Mouse (Mus musculus): ENCODE measurements around the gene Gm1043.

Gm1043 gene

GRCm38 (mm10) chr5:37202285-37202684 is 117.1 kb downstream of the Gm1043 start:
- DNase-seq (ENCODE audit: low spot score): no peak

GRCm38 (mm10) chr5:37204886-37205285 is 119.7 kb downstream of the Gm1043 start:
- no peak for DNase-seq (ENCODE audit: low spot score)

DNA sequence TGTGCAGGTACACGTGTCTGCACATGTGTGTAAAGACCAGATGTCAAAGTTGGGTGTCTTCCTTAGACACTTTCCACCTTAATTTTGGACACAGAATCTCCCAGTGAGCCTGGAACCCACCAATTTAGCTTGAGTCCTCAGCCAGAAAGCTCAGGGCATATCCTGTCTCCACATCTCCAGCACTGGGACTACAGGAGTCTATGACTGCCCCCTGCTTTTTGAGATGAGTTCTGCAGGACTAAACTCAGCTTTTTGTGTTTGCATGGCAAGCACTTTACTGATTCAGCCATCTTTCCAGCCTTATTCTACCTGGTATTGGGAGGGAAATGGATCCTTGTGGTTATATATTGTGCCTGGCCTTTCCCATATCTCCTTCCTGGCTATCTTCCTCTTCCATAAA is 120.2 kb downstream of the Gm1043 start:
- no peak for DNase-seq (ENCODE audit: low spot score)

GRCm38 (mm10) chr5:37206364-37206763 is 121.2 kb downstream of the Gm1043 start:
- no peak for DNase-seq (ENCODE audit: low spot score)

GRCm38 (mm10) chr5:37212938-37213708 is 128.0 kb downstream of the Gm1043 start:
- no peak for DNase-seq (ENCODE audit: low spot score)

DNA sequence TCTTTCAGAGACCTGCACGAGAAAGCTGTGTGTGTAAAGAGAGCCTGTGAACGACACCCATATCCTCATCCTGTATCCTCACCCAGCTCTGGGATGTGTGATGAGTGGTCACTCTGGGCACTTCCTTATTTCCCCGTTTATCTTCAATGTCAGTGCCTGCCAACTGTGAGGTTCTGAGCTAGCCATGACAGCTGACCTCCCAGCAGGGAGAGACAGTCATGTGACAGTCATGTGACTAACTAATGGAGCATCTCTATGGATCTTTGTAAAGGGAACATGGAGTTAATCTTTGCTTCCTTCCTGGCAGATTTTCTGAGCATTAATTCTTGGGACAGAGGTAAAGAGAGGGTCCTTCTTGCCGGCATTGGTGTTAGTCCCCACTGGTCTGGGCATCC is 128.5 kb downstream of the Gm1043 start:
- no peak for DNase-seq (ENCODE audit: low spot score)

DNA sequence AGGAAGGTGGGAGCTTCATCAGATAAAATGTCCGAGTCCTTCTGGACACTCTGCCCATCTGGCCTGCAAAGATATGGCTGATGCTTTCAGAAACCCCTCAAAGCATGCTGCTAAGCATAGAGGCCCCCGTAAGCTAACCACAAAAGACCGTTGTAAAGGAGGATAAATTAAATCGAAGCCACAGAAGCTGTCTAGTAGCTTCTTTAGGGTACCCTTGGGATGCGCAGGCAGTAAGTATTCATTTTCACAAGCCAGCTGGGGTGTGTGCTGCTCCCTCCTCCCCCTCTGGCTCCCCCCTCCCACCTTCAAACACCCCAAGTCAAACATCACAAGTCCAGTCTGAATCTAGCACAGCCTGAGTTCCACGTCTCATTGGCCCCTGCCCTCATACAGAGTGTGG is 129.4 kb downstream of the Gm1043 start:
- no peak for DNase-seq (ENCODE audit: low spot score)

DNA sequence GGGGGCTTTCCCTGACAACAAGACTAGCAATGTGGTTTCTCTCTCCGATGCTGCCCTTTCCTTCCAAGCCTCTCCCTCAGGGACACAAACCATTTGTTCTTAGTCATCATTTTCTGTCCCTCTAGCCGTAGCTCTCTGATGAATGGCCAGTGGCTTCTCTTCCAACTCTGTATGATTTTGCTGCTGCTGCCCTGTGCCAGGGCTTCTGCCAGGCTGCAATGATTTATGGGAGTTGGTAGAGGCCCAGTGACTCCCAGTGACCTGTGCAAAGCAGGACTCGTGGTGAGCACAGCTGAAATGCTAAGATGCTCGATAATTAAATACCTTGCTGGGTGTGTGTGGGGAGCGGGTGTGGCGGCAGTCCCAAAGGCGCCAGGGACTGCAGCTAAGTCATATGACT is 130.1 kb downstream of the Gm1043 start:
- no peak for DNase-seq (ENCODE audit: low spot score)

GRCm38 (mm10) chr5:37219615-37220014 is 134.4 kb downstream of the Gm1043 start:
- DNase-seq (ENCODE audit: low spot score): no peak

GRCm38 (mm10) chr5:37220575-37220974 is 135.4 kb downstream of the Gm1043 start:
- no peak for DNase-seq (ENCODE audit: low spot score)

DNA sequence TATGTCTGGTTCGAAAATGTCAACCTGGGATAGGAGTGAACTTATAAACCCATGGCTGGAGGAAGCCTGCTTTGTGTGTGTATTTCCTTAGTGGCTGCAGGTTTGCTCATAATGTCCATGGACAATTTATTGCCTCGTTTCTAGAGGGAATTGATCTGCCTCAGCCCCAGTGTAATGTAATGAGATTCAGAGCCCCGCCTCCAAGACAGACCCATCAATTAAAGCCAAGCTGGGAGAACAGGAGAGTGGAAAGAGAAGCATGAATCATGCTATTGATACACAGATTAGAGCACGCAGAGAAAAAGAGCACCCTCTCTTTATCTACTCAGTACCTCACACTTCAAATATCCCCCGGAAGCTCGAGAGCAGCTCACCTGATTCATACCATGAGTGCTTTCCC is 136.4 kb downstream of the Gm1043 start:
- DNase-seq (ENCODE audit: low spot score): no peak

DNA sequence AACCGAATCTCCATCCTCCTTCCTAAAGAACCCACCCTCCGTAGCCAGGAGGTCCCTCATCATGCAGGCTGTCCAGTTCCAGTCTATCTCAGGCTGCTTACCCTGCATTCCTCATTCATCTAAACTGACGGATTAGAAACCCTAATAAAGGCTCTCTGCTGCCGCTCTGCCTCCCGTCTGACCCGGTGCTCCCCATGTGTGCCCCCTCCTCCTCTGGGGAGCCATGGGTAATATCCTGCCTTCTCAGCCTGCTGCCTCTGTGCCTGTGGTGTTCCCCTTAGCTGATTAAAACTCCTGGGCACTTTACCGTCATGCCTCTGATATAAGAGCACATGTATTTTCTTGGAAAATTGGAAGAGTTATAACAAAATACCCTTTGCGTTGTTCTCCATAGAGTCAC is 137.1 kb downstream of the Gm1043 start:
- no peak for DNase-seq (ENCODE audit: low spot score)

GRCm38 (mm10) chr5:37225708-37226107 is 140.5 kb downstream of the Gm1043 start:
- DNase-seq (ENCODE audit: low spot score): no peak

DNA sequence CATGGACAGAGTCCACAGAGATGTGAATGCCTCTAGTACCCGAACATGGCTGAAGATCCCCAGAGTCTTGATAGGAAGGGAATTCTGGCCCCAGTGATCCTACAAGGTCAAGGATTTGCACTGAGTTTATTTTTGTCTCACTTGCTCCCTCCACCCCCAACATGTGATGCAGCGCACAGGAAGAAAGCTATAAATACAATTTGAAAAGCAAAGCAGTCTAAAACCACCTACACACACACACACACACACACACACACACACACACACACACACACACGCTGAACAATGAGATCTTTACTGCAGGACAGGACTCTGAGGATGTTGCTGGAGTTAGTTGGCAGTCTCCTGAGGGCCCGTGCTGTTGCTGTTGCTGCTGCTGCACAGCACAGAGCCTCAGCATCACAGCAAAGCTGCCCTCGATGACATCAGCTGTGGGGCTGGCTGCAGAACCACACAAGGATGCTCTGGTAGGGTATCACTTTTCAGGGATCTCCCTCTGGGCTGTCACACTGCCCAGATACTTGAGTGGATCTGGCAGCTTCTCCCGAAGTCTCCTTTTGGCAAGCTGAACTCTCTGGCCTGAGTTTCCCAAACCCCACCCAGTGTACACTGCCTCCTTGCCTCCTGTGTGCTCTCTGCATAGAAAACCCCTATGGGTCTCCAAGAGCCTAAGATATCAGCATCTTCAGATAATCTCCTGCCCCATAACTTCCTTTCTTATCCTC is 142.9 kb downstream of the Gm1043 start:
- no peak for DNase-seq (ENCODE audit: low spot score)

- DNase-seq (ENCODE audit: low spot score): no peak
Observed at GRCm38 (mm10) chr5:37228894-37229293, 143.7 kb downstream of the Gm1043 start.

DNA sequence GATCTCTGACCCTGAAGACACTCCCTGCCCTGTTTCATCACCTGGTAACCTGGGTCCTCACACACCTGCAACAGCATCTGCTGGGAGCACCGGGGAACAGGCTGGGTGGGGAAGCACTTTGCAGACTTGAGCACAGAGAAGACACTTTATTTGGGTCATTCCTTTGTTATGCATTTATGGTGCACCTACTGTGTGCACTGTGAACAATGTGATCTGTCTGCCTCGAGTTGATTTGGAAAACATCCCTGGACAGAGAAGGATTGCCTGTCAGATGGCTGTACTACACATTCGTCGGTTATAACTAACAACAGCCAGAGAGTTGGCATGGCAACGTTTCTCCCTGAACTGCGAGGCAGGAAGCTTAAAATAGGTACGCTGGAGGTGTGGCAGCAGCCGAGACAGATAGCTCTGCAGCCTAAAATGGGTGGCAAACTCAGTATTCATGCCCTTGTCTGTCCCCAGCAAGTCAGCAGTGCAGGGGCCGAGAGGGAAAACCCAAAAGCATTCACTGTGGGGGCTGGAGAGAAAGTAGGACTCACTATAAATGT is 147.9 kb downstream of the Gm1043 start:
- DNase-seq (ENCODE audit: low spot score): no peak

GRCm38 (mm10) chr5:37238654-37239053 is 153.5 kb downstream of the Gm1043 start:
- no peak for DNase-seq (ENCODE audit: low spot score)

GRCm38 (mm10) chr5:37240550-37240949 is 155.4 kb downstream of the Gm1043 start:
- no peak for DNase-seq (ENCODE audit: low spot score)

DNA sequence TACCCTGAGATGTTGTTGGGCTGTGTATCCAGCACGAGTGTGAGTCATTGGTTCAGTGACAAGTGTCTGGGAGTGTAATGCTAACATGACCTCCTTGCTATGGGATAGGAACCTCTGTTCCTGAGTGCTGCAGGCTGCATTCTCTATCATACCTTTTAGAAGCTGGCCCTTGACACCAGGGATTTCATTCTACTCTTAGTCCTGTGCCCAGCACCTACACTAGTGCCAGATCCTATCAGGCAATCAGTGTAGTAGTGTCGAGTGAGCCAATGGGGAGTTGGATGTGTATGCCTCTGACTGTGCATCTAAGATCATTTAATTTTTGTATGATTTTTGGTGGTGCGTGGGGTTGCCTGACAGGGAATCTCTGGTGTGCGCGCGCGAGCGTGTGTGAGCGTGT is 156.1 kb downstream of the Gm1043 start:
- DNase-seq (ENCODE audit: low spot score): no peak

DNA sequence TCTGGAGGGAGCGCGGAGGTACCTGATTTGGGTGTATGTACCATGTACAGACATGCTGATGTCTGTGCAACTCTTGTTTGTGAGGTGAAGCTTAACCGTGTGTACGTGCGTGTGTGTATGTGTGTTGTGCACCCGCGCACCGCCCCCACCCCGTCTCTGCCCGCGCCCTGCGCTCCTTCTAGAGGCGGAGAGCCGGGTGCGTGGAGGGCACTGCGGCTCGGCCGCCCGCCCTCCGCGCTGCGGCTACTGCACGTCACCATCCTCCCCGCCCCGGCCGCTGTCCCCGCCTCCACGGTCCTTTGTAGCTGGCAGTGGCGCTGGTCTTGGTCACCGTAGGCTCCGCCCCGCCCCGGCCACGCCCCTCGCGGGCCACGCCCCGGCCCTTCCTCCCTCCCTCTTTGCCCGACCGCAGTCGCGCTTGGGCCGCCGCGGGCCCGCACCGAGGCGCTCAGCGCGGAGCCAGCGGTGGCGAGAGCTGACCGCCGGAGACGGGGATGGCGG is 156.5 kb downstream of the Gm1043 start, which contains the start of gene Crmp1:
Gene Crmp1 (plus strand): TSS at position 290 of the 501 bp plus-strand sequence.
- DNase-seq (ENCODE audit: low spot score): peak; percentile 8

GRCm38 (mm10) chr5:37242360-37243168 is 157.4 kb downstream of the Gm1043 start:
- no peak for DNase-seq (ENCODE audit: low spot score)
